Mouse (Mus musculus): ENCODE measurements around the gene March4.

DNA sequence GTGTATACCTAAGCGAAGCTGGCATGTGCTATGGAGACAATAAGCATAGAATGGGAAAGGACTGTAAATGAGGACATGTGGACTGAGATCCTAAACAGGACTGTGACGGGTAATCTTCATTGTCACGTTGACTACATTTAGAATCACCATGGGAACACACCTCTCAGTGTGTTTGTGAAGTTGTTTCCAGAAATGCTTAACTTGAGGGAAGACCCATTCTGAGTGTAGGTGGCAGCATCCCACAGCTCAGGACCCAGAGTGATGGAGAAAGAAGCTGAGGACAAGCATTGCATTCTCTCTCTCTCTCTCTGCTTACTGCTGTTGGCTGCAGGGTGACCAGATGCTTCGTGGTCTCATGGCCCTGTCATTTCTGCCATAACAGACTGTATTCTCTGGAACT, 79.1 kb downstream of the March4 start:
- TF ChIP-seq CTCF (IDR thresholded peaks at IDR 0.05; ENCODE audit: control insufficient read depth, insufficient read depth, insufficient replicate concordance, low read depth, low read length) (no peak), POLR2A (IDR thresholded peaks at IDR 0.05; ENCODE audit: control insufficient read depth, low read depth, low read length) (no peak)

All from testis, adult 2 months (tissue).